Mouse (Mus musculus): ENCODE measurements at regions not wholly inside any gene's neighbourhood (a gene's known extent, or its start where the extent isn't known, plus 50 kb on each side); places are given as distances from the start of the nearest gene placed in this dataset.
A peak's percentile ranks its signal among the peaks of the same experiment; 100 is the strongest.

DNA sequence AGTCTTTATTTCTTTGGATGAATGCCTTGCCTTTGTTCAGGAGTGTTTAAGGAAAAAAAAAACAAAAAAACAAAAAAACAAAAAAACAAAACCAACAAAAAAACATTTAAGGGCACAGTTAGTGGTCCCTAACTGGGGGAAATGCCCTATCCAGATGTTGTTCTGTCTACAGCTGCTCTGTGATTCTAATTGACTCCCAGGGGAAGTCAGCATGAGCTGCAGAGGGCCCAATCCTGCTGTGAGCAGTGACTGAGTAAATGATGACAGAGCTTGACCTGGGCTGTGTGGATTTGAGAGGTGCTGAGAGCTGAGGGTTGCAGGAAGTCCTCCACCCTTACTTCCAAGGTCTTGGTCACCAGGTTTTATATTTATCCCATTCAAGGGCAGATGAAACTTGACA, 812.5 kb downstream of the Robo1 start:
- DNase-seq, result no peak

DNA sequence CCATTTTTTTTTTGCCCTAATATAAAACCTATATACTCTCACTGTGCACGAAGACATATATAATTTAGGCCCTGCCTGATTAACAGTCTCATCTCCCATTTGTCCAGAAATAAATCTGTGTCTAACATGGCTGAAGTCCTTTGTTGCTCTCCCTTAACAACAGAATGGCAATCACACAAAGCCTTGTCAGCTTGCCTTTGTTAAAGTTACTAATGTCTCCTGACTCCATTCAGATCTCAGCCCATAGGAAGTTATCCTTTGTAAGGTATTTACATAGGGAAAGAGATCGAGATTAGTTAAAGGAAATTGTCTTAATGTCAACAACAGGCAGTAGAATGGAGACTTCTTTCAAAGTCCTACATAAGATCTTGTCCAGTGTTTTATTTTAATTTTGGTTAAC, 809.2 kb downstream of the Robo1 start:
- no peak for DNase-seq

DNA sequence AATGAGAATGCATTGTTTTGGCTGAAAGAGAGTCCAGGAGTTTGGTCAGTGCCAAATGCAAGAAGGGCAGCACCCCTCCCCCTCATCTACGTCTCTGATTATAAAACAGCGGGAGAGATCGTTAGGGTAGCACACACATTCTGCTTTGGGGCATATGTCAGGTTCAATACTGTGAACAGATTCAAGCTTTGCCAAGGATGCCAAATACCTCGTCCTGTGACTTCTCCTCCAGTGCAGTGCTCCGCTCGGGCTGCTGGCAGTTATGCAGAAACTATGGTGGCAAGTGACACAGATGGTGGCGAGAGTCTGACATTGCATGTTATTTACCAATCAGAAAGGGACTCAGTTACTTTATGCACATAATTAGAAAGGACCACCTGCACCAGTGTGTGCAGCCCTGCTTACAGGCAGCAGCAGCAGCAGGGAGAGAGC, 799.9 kb downstream of the Robo1 start:
- DNase-seq, result peak; percentile 54 to 59

DNA sequence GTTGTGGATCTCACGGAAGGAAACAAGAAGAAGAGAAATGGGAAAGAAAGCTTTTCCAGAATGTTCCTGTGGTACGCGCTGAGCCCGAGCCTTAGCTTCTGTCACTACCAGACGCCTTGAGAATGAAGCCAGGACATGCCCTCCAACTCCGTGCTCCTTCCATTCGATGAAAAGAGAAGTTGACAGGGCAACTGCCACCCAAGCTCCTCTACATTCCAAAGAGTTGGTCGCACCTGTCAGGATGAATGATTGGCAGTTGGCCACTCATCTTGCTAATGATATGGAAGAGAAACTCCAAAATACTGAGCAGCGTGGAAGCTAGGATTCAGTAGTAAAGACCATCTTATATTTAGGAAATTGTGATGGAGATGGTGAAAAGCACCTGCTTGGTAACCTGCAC, 799.5 kb downstream of the Robo1 start:
- DNase-seq, result peak; percentile 27 to 38

GRCm38 (mm10) chr16:73105496-73105895, 797.4 kb downstream of the Robo1 start:
- DNase-seq, result peak; percentile 78 to 87

DNA sequence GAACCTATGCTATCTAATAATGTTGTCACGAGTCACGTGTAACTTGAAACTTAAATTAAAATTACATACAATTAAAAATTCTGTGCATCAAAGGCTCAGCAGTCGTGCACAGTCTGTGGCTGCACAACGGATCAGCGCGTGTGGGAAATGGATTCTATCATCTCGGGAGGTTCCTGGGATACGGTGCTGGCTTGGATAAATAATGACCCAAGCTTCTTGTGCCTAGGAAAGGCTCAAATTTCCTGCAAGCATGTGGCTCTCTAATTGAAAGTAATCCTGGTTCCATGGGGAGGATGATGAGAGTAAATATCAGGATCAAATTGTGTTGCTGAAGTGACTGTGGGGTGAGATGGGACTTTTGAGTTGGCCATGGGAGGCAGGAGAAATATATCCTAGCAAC, 792.2 kb downstream of the Robo1 start:
- DNase-seq, result no peak

DNA sequence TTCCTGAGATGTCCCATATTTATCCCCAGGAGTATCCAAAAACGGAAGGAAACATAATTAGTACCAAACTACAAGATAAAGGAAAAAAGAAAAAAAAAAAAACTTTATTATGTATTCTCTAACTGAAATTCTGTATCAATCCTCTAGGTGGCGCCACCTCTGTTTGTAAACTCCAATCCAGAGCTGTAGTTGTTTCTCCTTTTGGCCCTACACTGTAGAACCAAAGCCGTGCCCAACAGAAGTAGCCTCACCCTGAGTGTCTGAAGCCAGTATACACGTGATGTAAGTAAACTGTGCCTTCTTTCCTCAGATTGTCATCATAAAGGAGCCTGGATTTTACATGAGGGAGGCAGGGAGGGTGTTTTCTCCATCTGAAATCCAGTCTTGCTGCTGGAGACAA, 790.7 kb downstream of the Robo1 start:
- peak; percentile 10 to 57 for DNase-seq

DNA sequence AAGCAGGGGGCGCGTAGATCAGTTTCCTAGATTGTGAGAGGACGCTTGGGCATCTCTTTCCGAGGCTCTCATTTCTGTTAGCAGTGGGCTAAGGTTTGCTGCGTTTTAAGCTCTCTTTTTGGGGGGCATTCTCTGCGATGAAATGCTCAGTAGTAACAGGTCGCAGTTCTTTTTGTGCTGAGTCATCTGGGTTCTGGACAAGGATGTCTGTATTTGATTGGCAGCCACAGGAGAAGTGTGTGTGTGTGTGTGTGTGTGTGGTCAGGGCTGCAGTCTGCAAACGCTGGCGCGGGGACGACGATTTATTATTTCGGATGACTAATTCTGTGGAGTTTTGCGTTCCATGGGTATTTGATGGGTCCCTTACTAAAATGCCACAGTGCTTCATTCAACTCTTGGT, 789.1 kb downstream of the Robo1 start:
- DNase-seq, result peak in 1 of 2 experiments; percentile 23

- DNase-seq, result no peak
Observed at GRCm38 (mm10) chr16:73096091-73097083, 788.3 kb downstream of the Robo1 start.
